Mouse (Mus musculus): ENCODE measurements around the gene Auts2. TPM values are rescaled to one million over a fixed set of nuclear protein-coding genes. Genes with fewer than 3 reads are reported as not detected.
A peak's percentile ranks its signal among the peaks of the same experiment; 100 is the strongest.

Auts2 gene
- polyA plus RNA-seq, 1 experiment from 2014 or later, result 1.6 TPM

DNA sequence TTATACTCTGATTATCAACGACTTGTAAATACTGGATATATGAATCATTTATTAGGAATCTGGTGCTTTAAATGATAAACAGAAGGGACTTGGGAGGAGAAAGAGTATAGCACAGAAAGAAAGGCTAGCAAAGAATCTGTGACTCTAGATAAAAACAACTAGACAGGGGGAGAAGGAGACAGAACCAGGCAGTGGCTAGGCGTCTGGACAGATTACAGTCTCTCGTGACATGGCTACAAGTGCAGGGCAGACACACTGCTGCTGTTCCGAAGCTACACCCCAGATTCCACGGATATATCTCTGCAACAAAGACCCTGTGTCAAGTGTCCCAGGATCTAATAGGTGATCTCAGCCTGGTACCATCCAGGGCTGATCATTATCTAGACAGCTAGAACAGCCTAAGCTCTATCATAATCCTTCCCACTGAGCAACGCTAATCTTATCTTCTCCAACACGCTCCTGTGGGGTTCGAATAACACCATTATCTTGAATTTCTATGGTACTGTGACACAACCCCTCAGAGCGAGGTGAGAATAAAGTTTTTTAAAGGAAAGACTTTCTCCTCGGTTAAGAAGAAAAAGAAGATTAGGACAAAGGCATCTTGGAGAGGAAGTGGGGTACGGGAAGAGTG, 63.8 kb downstream of the Auts2 start:
- no peak for ATAC-seq (ENCODE audit: insufficient read depth)
- no peak overlapping the region for H3K27ac ChIP-seq (replicated peaks)
- peaks cover 4% of the 10 kb centered on the region; the same call in 1 of the 2 replicates for H3K4me1 ChIP-seq (replicated peaks)
- no peak overlapping the region for H3K9ac ChIP-seq
- H3K36me3 ChIP-seq (replicated peaks), result no peaks in the 10 kb centered on the region
- H3K27me3 ChIP-seq, result no peaks in the 10 kb centered on the region
- 14% methylated on average over 11 of the region's 11 CpGs for WGBS (ENCODE audit: insufficient replicate concordance)
- H3K4me2 ChIP-seq, result no peak overlapping the region
- H3K4me3 ChIP-seq (replicated peaks), result no peak overlapping the region
- no peaks in the 10 kb centered on the region for H3K9me3 ChIP-seq (replicated peaks)

DNA sequence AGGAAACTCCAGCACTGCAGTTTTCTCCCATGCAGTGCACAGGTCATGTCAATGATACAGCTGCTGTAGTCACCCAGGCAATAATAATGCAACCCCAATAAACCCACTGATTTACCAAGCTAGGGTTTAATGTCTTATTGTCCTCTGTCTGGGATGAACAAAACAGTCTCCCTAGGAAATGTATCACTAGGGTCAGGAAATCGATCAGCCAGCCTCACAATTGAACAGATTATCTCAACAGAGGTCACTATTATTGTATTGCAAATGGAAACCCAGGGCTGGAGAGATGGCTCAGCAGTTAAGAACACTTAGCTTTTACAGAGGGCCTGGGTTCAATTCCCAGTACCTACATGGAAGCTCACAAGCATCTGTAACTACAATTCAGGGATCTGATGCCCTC, 65.6 kb downstream of the Auts2 start:
- no peak for ATAC-seq (ENCODE audit: insufficient read depth)
- Histone ChIP-seq H3K9ac (no peak overlapping the region), H3K9me3 (replicated peaks) (no peaks in the 10 kb centered on the region), H3K27me3 (no peaks in the 10 kb centered on the region), H3K4me1 (replicated peaks) (peaks cover 3% of the 10 kb centered on the region; the same call in 1 of the 2 replicates), H3K27ac (replicated peaks) (no peak overlapping the region), H3K36me3 (replicated peaks) (no peaks in the 10 kb centered on the region), H3K4me3 (replicated peaks) (no peak overlapping the region), H3K4me2 (no peak overlapping the region)
- WGBS (ENCODE audit: insufficient replicate concordance), result 47% methylated on average over 1 of the region's 1 CpGs

DNA sequence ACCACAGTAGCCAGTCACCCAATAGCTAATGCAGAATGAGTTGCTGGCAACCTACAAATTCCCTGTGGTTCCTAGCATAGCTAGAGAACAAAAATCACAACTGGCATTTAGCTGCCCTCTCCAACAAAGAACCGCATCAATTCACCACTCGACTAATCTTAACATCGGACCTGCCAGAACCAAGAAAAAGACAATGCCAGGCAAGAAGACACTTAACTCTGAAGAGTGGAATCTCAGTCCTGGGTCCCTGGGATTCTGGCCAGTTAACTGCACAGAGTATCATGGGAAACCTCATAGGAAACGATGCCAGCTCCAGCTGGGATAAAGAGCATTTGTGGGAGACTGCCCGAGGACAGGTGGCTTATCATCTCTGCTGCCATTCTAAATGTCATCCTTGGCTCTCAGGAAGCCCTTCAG, 70.2 kb downstream of the Auts2 start:
- H3K36me3 ChIP-seq (replicated peaks), result no peaks in the 10 kb centered on the region
- no peak overlapping the region for H3K4me2 ChIP-seq
- H3K4me1 ChIP-seq (replicated peaks), result no peaks in the 10 kb centered on the region
- H3K27me3 ChIP-seq, result no peaks in the 10 kb centered on the region
- H3K27ac ChIP-seq (replicated peaks), result no peak overlapping the region
- no peak overlapping the region for H3K9ac ChIP-seq
- no peaks in the 10 kb centered on the region for H3K9me3 ChIP-seq (replicated peaks)
- no peak overlapping the region for H3K4me3 ChIP-seq (replicated peaks)
- WGBS (ENCODE audit: insufficient replicate concordance), result 61% methylated on average over 5 of the region's 5 CpGs
- no peak for ATAC-seq (ENCODE audit: insufficient read depth)

DNA sequence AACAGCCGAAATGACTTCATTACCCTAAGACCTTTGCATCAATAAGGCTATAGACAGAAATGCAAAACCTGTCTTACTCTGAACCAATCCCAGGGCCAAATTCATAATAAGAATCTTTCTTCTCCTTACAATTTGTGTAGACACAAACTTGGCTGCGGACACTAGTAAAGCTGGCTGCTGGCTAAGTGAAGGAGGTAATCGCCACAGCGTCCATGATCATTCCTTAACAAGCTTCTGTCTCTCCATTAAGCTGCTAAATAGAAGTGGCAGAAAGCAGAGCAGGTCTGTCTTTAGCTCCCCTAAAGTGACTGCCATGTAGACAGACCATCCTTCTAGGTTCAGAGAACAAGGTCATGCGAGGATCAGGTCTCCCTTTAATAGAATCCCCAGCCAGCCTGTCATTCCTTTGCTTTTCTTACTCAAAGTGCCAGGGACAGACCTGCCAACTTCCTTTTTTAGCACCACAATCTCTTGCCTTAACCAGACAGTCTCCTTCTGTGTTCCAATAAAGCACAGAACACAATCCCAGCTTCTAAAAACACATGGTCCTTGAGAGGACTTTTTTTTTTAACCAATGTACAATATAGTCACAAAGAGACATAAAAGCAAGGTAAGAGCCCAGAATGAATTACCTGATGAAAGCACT, 70.8 kb downstream of the Auts2 start:
- H3K27me3 ChIP-seq, result no peaks in the 10 kb centered on the region
- H3K27ac ChIP-seq (replicated peaks), result no peak overlapping the region
- no peak overlapping the region for H3K4me2 ChIP-seq
- H3K9ac ChIP-seq, result no peak overlapping the region
- H3K4me1 ChIP-seq (replicated peaks), result peaks cover 2% of the 10 kb centered on the region; the same call in 1 of the 2 replicates
- no peaks in the 10 kb centered on the region for H3K36me3 ChIP-seq (replicated peaks)
- H3K4me3 ChIP-seq (replicated peaks), result no peak overlapping the region
- WGBS (ENCODE audit: insufficient replicate concordance), result 60% methylated on average over 5 of the region's 5 CpGs
- ATAC-seq (ENCODE audit: insufficient read depth), result no peak
- no peaks in the 10 kb centered on the region for H3K9me3 ChIP-seq (replicated peaks)

DNA sequence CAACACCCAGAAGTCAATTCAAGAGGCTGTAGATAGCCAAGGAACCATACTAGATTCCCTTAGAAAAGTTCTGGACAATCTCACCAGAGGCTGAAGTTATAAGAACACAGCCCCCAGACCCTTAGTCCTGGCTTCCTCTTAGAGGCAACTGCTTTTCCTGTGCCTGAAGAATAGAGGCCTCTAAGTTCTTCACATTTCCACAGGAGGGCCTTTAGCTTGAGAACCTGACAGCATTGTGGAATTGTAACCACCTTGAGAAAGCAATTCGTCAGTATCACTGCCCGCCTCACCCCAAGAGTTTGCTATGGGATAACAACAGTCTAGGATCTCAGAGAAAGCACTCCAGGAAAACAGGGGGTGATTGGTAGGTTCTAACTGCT, 75.8 kb downstream of the Auts2 start:
- Histone ChIP-seq H3K4me1 (replicated peaks) (peaks cover 14% of the 10 kb centered on the region), H3K9me3 (replicated peaks) (no peaks in the 10 kb centered on the region), H3K27me3 (no peaks in the 10 kb centered on the region), H3K9ac (no peak overlapping the region), H3K4me2 (no peak overlapping the region), H3K27ac (replicated peaks) (no peak overlapping the region), H3K4me3 (replicated peaks) (no peak overlapping the region), H3K36me3 (replicated peaks) (no peaks in the 10 kb centered on the region)
- no peak for ATAC-seq (ENCODE audit: insufficient read depth)
- WGBS (ENCODE audit: insufficient replicate concordance), result 49% methylated on average over 2 of the region's 2 CpGs

DNA sequence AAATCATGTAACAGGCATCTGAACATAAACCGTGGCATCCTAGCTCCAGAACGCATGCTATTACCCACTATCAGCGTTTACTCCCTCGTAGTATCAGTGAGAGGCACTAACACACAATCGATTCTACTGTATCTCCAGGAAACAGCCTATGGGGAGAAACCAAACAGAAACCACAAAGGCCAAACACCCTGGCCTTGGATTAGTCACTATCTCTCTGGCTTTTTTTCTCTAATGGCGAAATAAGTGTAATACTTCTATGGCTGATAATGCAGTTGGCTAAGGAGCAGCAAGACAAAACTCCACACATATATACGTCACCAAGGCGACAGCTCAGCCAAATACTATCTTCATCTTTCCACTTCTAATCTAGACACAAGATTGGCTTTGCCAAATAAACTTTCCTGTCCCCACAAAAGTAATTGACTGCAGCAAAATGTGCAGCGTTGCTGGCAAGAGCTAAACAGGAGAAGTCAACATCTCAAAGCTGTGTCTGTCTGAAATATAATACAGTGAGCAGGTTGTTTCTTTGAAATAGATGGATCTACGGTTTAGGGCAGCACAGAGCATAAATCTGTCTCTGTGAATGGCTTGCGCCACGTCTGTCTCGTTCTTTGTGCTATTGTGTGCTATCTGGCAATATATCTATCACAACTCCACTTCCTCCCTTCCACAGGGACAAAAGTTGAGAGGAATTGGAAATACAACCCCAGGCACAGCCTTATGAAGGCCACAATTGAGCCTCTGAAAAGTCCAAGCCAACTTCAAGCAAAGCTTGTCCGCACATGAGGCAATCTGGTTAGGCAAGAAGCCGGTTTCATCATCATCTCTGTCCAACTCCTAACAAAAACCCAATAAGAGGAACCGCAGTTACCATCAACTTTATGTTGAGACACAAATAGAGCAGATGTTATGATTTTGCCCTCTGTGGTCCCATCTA, 76.4 kb downstream of the Auts2 start:
- no peak overlapping the region for H3K27ac ChIP-seq (replicated peaks)
- peak; percentile 67 for ATAC-seq (ENCODE audit: insufficient read depth)
- 10% methylated on average over 16 of the region's 16 CpGs for WGBS (ENCODE audit: insufficient replicate concordance)

DNA sequence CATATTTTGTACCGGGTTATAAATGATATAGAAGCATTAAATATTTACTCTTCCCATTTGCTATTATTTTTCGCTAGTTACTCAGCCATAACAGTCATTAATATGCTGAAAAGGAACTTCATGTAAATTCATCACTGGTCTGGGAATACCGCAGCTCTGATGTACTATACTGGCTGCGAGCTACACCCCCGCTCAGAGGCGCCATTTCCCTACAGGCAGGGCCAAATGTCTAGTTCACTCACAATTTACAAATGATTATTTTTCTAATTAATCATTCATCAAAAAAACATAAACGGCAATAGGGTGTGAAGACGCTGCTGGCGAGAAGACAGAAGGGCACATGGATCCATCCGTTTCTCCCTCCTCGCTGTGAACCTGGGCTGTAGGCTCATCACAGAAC, 80.6 kb downstream of the Auts2 start:
- Histone ChIP-seq H3K27ac (replicated peaks) (no peak overlapping the region), H3K4me3 (replicated peaks) (no peak overlapping the region), H3K4me2 (no peak overlapping the region), H3K9ac (no peak overlapping the region), H3K4me1 (replicated peaks) (peaks cover 14% of the 10 kb centered on the region), H3K36me3 (replicated peaks) (no peaks in the 10 kb centered on the region), H3K9me3 (replicated peaks) (no peaks in the 10 kb centered on the region), H3K27me3 (no peaks in the 10 kb centered on the region)
- no peak for ATAC-seq (ENCODE audit: insufficient read depth)
- WGBS (ENCODE audit: insufficient replicate concordance), result 80% methylated on average over 11 of the region's 11 CpGs

More for the DNA sequence above, 76.4 kb downstream of the Auts2 start:
- no peak overlapping the region for H3K4me3 ChIP-seq (replicated peaks)
- no peaks in the 10 kb centered on the region for H3K9me3 ChIP-seq (replicated peaks)
- peaks cover 14% of the 10 kb centered on the region for H3K4me1 ChIP-seq (replicated peaks)
- H3K27me3 ChIP-seq, result no peaks in the 10 kb centered on the region
- no peaks in the 10 kb centered on the region for H3K36me3 ChIP-seq (replicated peaks)
- 0 out of 2 replicates have a peak overlapping the region, but pooled peaks have one; percentile 3 for H3K4me2 ChIP-seq
- H3K9ac ChIP-seq, result no peak overlapping the region

DNA sequence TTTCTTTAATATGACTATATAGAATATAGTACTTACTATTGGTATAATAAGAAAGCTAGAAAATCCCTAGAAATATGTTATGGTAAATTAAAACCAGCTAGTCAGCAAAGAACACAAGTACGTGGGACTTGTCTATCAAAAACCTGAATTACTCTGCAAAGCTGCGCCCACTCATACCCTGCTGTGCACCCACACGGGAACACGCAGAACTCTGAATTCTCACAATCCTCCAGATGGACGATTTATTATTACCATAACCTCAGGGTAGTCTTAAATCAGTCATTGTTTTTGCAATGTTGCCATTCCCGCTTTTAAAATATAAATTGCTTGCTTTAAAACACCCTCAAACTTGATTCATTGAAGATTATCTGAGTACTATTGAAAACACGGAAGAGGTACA, 84.6 kb downstream of the Auts2 start:
- no peak overlapping the region for H3K4me3 ChIP-seq (replicated peaks)
- H3K27me3 ChIP-seq, result no peaks in the 10 kb centered on the region
- 77% methylated on average over 7 of the region's 7 CpGs for WGBS (ENCODE audit: insufficient replicate concordance)
- no peak overlapping the region for H3K4me2 ChIP-seq
- H3K4me1 ChIP-seq (replicated peaks), result 0 out of 2 replicates have a peak, but pooled peaks cover 3% of the 10 kb centered on the region
- no peak for ATAC-seq (ENCODE audit: insufficient read depth)
- H3K9me3 ChIP-seq (replicated peaks), result no peaks in the 10 kb centered on the region
- H3K27ac ChIP-seq (replicated peaks), result no peak overlapping the region
- no peak overlapping the region for H3K9ac ChIP-seq
- H3K36me3 ChIP-seq (replicated peaks), result no peaks in the 10 kb centered on the region

DNA sequence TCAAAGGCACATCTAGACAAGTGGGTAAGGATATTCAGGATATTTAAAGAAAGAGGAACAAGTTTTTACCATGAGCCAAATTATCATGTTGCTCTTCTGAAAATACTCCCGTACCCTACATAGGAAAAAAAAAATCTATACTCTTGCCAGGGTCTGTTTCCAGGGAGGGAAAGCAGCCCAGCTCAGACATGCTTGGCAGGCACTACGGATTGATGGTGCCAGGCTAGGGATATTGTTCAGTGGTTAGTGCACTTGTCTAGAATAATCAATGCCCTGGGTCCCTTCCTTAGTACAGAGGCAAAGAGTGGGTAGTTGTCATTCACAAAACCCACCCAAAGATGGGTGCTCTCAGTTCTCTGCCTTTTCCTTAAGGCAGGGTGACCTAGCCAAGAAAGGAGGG, 90.8 kb downstream of the Auts2 start:
- Histone ChIP-seq H3K36me3 (replicated peaks) (no peaks in the 10 kb centered on the region), H3K4me2 (no peak overlapping the region), H3K9me3 (replicated peaks) (no peaks in the 10 kb centered on the region), H3K9ac (no peak overlapping the region), H3K27me3 (no peaks in the 10 kb centered on the region), H3K4me3 (replicated peaks) (no peak overlapping the region), H3K4me1 (replicated peaks) (peaks cover 12% of the 10 kb centered on the region; the same call in 1 of the 2 replicates), H3K27ac (replicated peaks) (no peak overlapping the region)
- WGBS (ENCODE audit: insufficient replicate concordance), result 48% methylated on average over 2 of the region's 2 CpGs
- no peak for ATAC-seq (ENCODE audit: insufficient read depth)

DNA sequence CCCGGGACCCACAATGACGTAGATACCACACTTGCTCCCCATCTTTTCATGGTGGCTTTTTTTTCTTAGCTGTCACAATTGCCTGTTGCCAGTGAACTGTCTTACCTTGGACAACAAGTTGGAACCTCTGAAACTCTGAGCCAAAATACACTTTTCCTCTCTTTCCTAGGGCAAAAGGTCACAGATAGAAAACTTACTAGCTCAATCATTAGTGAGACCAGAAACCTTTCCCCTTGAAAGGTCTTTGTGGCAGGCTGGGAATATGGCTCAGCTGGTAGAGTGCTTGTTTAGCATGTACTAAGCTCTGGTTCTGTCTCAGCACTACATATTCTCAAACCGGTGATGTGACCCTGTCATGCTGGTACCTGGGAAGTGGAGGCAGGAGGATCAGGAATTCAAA, 93.1 kb downstream of the Auts2 start:
- Histone ChIP-seq H3K27ac (replicated peaks) (no peak overlapping the region), H3K4me1 (replicated peaks) (peaks cover 15% of the 10 kb centered on the region; the same call in 1 of the 2 replicates), H3K36me3 (replicated peaks) (no peaks in the 10 kb centered on the region), H3K9ac (no peak overlapping the region), H3K27me3 (no peaks in the 10 kb centered on the region), H3K9me3 (replicated peaks) (no peaks in the 10 kb centered on the region), H3K4me2 (no peak overlapping the region), H3K4me3 (replicated peaks) (no peak overlapping the region)
- no peak for ATAC-seq (ENCODE audit: insufficient read depth)
- 69% methylated on average over 3 of the region's 3 CpGs for WGBS (ENCODE audit: insufficient replicate concordance)

Measured in liver, embryonic 15.5 days (tissue).